Mouse (Mus musculus) embryonic facial prominence, embryonic 14.5 days (tissue): ENCODE results near the gene Fbxo6. TPM values are rescaled to one million over a fixed set of nuclear protein-coding genes. Genes with fewer than 3 reads are reported as not detected.

Experiments
- ATAC-seq: fragments of 200-750 bp; cut with Nextera tagmentation; 2 replicates; pipeline ENCODE4 v1.8.0; 2017; ENCODE audit warnings: low read depth, moderate number of reproducible peaks, moderate TSS enrichment
- DNase-seq: peaks from one replicate; pipeline ENCODE4 v3.0.0-alpha.2; 2015; ENCODE audit warnings: low spot score
- H3K27ac ChIP-seq: fragments of 300-500 bp; sonication (generic); replicated peaks from 2 replicates; pipeline ENCODE4 v1.5.1; 2014; ENCODE audit warnings: low read depth, mild to moderate bottlenecking, low read length, moderate library complexity
- H3K27me3 ChIP-seq: fragments of 300-500 bp; sonication (generic); replicated peaks from 2 replicates; pipeline ENCODE4 v1.6.1; 2014; ENCODE audit warnings: low read length; ENCODE audit not compliant: control insufficient read depth, insufficient read depth
- H3K36me3 ChIP-seq: fragments of 300-500 bp; sonication (generic); 2 replicates; pipeline ENCODE4 v1.6.1; 2014; ENCODE audit warnings: low read length, mixed read lengths; ENCODE audit not compliant: control insufficient read depth, insufficient read depth
- H3K4me1 ChIP-seq: fragments of 300-500 bp; sonication (generic); 2 replicates; pipeline ENCODE4 v1.6.1; 2014; ENCODE audit warnings: antibody characterized with exemption, low read length; ENCODE audit not compliant: control insufficient read depth, insufficient read depth
- H3K4me2 ChIP-seq: fragments of 300-500 bp; sonication (generic); 2 replicates; pipeline ENCODE4 v1.6.1; 2014; ENCODE audit warnings: low read depth, mild to moderate bottlenecking, low read length, moderate library complexity, mixed read lengths
- H3K4me3 ChIP-seq: fragments of 300-500 bp; sonication (generic); 2 replicates; pipeline ENCODE4 v1.5.1; 2014; ENCODE audit warnings: low read depth, mild to moderate bottlenecking, low read length
- H3K9ac ChIP-seq: fragments of 300-500 bp; sonication (generic); 2 replicates; pipeline ENCODE4 v1.6.1; 2014; ENCODE audit warnings: low read depth, mild to moderate bottlenecking, low read length, moderate library complexity, mixed read lengths
- H3K9me3 ChIP-seq: fragments of 300-500 bp; sonication (generic); 2 replicates; pipeline ENCODE4 v1.6.1; 2016; ENCODE audit warnings: low read length; ENCODE audit not compliant: control insufficient read depth
- WGBS: fragments of 180-500 bp; shearing (Covaris S2); extraction: QIAGEN DNeasy Blood & Tissue Kit; methylation state at CpG from one replicate; pipeline ENCODE4 v1.1.7; 2014; 5-methylcytosine and 5-hydroxymethylcytosine counted together
- polyA plus RNA-seq: library from polyadenylated mRNA; unstranded; fragments of >200 nt; fragmentation: Nextera tagmentation; extraction: Ambion mirVana; gene quantifications from 2 replicates; pipeline ENCODE4 v1.2.1, GENCODE M21; 2014

Gene Fbxo6
- polyA plus RNA-seq, 1 experiment from 2014 or later, result 13.8 TPM

- Histone ChIP-seq H3K4me1 (no peaks in the 10 kb centered on the region), H3K4me3 (no peak overlapping the region), H3K9me3 (no peaks in the 10 kb centered on the region), H3K4me2 (peak overlapping the region; percentile 20; the same call in 1 of the 2 replicates), H3K27me3 (no peaks in the 10 kb centered on the region), H3K36me3 (no peaks in the 10 kb centered on the region), H3K9ac (peak overlapping the region; percentile 43), H3K27ac (no peak overlapping the region)
- 6% methylated on average over 15 of the region's 15 CpGs for WGBS
- peak; percentile 38; the same call in 1 of the 2 replicates for ATAC-seq
- peak; percentile 43 for DNase-seq
Observed at GRCm38 (mm10) chr4:148115467-148115866, 36.5 kb downstream of the Fbxo6 start.

- DNase-seq (peak; percentile 81), ATAC-seq (peak; percentile 86)
- Histone ChIP-seq H3K9me3 (no peaks in the 10 kb centered on the region), H3K27ac (no peak overlapping the region), H3K36me3 (no peaks in the 10 kb centered on the region), H3K4me2 (peak overlapping the region; percentile 26; the same call in 1 of the 2 replicates), H3K4me1 (no peaks in the 10 kb centered on the region), H3K4me3 (no peak overlapping the region), H3K27me3 (no peaks in the 10 kb centered on the region), H3K9ac (peak overlapping the region; percentile 43)
- WGBS, result 3% methylated on average over 15 of the region's 15 CpGs
Observed at GRCm38 (mm10) chr4:148114758-148115391, 37.1 kb downstream of the Fbxo6 start.

DNA sequence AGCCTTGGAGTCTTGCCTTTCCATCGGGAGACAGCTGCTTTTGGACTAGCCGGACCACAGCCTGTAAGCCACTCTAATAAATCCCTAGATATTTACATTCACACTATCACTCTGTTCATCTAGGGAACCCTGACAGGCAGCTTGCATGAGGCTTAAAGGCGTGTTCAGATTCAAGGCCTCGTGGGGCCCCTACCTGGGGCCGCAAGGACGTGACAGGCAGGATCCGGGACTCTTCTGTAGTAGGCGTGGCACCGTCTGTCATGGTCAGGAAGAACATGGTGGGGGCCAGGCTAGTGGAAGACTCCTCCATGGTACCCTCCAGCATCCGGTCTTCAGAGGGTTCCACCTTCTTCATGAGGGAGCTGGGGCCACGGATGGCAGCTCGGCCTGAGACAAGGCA lies 39.4 kb downstream of the Fbxo6 start:
- Histone ChIP-seq H3K27ac (no peak overlapping the region), H3K9me3 (no peaks in the 10 kb centered on the region), H3K4me2 (no peak overlapping the region), H3K36me3 (no peaks in the 10 kb centered on the region), H3K27me3 (no peaks in the 10 kb centered on the region), H3K4me3 (no peak overlapping the region), H3K9ac (no peak overlapping the region), H3K4me1 (no peaks in the 10 kb centered on the region)
- ATAC-seq, result no peak
- 71% methylated on average over 12 of the region's 12 CpGs for WGBS
- no peak for DNase-seq

GRCm38 (mm10) chr4:148109215-148109614 lies 42.7 kb downstream of the Fbxo6 start:
- ATAC-seq (no peak), DNase-seq (no peak)
- H3K9me3 ChIP-seq, result no peaks in the 10 kb centered on the region
- 84% methylated on average over 5 of the region's 5 CpGs for WGBS
- no peak overlapping the region for H3K27ac ChIP-seq
- H3K9ac ChIP-seq, result no peak overlapping the region
- no peaks in the 10 kb centered on the region for H3K27me3 ChIP-seq
- no peaks in the 10 kb centered on the region for H3K36me3 ChIP-seq
- H3K4me3 ChIP-seq, result no peak overlapping the region
- H3K4me1 ChIP-seq, result no peaks in the 10 kb centered on the region
- H3K4me2 ChIP-seq, result no peak overlapping the region

GRCm38 (mm10) chr4:148108565-148109100 lies 43.3 kb downstream of the Fbxo6 start:
- H3K9me3 ChIP-seq, result no peaks in the 10 kb centered on the region
- no peak overlapping the region for H3K4me2 ChIP-seq
- DNase-seq (no peak), ATAC-seq (no peak)
- WGBS, result 60% methylated on average over 7 of the region's 7 CpGs
- H3K9ac ChIP-seq, result no peak overlapping the region
- H3K4me3 ChIP-seq, result no peak overlapping the region
- no peaks in the 10 kb centered on the region for H3K36me3 ChIP-seq
- no peaks in the 10 kb centered on the region for H3K27me3 ChIP-seq
- no peaks in the 10 kb centered on the region for H3K4me1 ChIP-seq
- H3K27ac ChIP-seq, result no peak overlapping the region

DNA sequence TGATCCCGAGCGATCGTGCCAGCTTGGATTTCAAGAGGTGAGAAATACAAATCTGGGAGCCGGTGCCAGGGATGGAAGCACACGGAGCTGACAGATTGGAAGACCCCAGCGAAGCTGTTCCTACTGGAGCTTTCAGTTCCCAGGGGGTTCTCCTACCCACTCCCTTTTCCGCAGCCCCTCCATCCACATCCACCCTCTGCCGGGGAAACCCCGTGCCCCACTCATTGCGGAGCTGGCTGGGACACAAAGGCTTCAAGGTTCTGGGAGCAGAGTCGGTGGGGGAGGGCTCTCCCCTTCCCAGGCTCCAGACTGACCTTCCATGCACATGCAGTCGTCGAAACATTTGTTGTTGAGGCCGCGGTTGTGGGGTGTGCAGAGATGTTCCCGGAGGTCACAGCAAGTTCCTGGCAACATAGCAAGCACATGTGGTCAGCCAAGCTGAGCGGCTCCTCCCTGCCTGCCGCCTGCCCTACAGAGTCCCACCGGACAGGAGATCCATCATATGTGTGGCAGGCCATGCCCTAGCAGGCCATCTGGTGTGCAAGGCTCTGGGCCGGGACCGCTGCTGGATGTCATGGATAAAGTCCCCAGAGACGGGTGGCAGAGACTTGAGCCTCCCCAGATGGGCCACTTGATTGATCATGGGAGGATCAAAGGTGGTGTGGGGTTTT lies 44.2 kb downstream of the Fbxo6 start:
- no peaks in the 10 kb centered on the region for H3K36me3 ChIP-seq
- no peaks in the 10 kb centered on the region for H3K4me1 ChIP-seq
- no peaks in the 10 kb centered on the region for H3K9me3 ChIP-seq
- no peak overlapping the region for H3K27ac ChIP-seq
- ATAC-seq (peak; percentile 54; the same call in 1 of the 2 replicates), DNase-seq (no peak)
- no peaks in the 10 kb centered on the region for H3K27me3 ChIP-seq
- WGBS, result 50% methylated on average over 22 of the region's 22 CpGs
- no peak overlapping the region for H3K9ac ChIP-seq
- H3K4me3 ChIP-seq, result no peak overlapping the region
- no peak overlapping the region for H3K4me2 ChIP-seq

GRCm38 (mm10) chr4:148104146-148104545 lies 47.8 kb downstream of the Fbxo6 start:
- DNase-seq, result no peak
- Histone ChIP-seq H3K27ac (no peak overlapping the region), H3K36me3 (no peaks in the 10 kb centered on the region), H3K4me1 (no peaks in the 10 kb centered on the region), H3K9me3 (no peaks in the 10 kb centered on the region), H3K27me3 (no peaks in the 10 kb centered on the region), H3K4me3 (no peak overlapping the region), H3K9ac (no peak overlapping the region), H3K4me2 (no peak overlapping the region)
- no peak for ATAC-seq
- 82% methylated on average over 3 of the region's 3 CpGs for WGBS

DNA sequence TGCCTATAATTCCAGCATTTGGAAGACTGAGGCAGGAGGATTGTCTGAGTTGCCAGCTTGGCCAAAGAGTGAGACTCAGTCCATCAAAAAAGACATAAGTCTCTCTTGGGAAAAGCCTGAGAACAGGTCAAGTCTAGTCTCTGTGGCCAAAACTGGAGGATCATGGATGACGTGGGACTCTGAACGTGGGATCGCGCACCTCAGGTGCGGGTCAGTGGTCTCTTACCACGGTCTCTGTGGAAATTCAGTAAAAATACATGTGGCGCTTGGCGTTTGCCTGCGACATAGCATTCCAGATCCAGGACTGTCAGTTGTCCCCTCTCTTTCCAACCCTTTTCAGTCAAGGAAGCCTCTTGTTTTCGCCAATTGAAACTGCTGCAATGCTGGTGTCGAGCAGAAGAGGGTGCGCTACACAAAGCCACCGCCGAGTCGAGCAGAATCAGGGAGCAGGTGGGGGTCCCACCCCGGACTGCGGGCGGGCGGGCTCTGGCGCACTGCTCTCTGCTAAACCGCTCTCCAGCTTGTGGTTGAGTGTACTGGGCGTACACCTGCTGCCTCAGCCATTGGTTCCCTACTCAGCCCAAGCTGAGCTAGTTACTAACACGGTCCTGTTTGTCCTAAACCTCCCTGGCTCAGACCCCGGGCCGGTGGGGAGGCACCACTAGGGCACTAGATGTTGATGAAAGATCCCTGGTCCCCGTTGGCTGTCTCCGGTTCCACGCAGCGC lies 50.0 kb downstream of the Fbxo6 start:
- Histone ChIP-seq H3K27ac (no peak overlapping the region), H3K27me3 (no peaks in the 10 kb centered on the region), H3K4me1 (no peaks in the 10 kb centered on the region), H3K9me3 (no peaks in the 10 kb centered on the region), H3K4me2 (peak overlapping the region; percentile 54), H3K4me3 (peak overlapping the region; percentile 25), H3K9ac (no peak overlapping the region), H3K36me3 (no peaks in the 10 kb centered on the region)
- 19% methylated on average over 28 of the region's 29 CpGs for WGBS
- ATAC-seq (peak; percentile 92), DNase-seq (peak; percentile 75)
